Mouse (Mus musculus) midbrain, embryonic 13.5 days (tissue): ENCODE data around the gene 4933417A18Rik. TPM values are rescaled to one million over a fixed set of nuclear protein-coding genes. Genes with fewer than 3 reads are reported as not detected.
"Not testable (repeated sequence)": the region's sequence is repeated elsewhere in the genome, so short reads cannot be mapped to it uniquely, and the experiment has no call there.

Source experiments
- ATAC-seq: fragments of 200-750 bp; cut with Nextera tagmentation; 2 replicates; pipeline ENCODE4 v1.8.0; 2017; ENCODE audit warnings: mild to moderate bottlenecking, moderate TSS enrichment, moderate library complexity
- H3K27ac ChIP-seq: fragments of 300-500 bp; sonication (generic); 2 replicates; pipeline ENCODE4 v1.5.1; 2015; ENCODE audit warnings: inconsistent platforms, mild to moderate bottlenecking, moderate library complexity
- H3K27me3 ChIP-seq: fragments of 300-500 bp; sonication (generic); 2 replicates; pipeline ENCODE4 v1.6.1; 2015; ENCODE audit warnings: mild to moderate bottlenecking, inconsistent platforms
- H3K36me3 ChIP-seq: fragments of 300-500 bp; sonication (generic); 2 replicates; pipeline ENCODE4 v1.6.1; 2015; ENCODE audit warnings: mild to moderate bottlenecking, inconsistent platforms
- H3K4me1 ChIP-seq: fragments of 300-500 bp; sonication (generic); replicated peaks from 2 replicates; pipeline ENCODE4 v1.6.1; 2015; ENCODE audit warnings: inconsistent platforms
- H3K4me2 ChIP-seq: fragments of 300-500 bp; sonication (generic); replicated peaks from 2 replicates; pipeline ENCODE4 v1.6.1; 2015; ENCODE audit warnings: moderate library complexity, mild to moderate bottlenecking, inconsistent platforms
- H3K4me3 ChIP-seq: fragments of 300-500 bp; sonication (generic); replicated peaks from 2 replicates; pipeline ENCODE4 v1.5.1; 2015; ENCODE audit warnings: mild to moderate bottlenecking, inconsistent platforms
- H3K9ac ChIP-seq: fragments of 300-500 bp; sonication (generic); replicated peaks from 2 replicates; pipeline ENCODE4 v1.6.1; 2015; ENCODE audit warnings: mild to moderate bottlenecking, inconsistent platforms
- H3K9me3 ChIP-seq: fragments of 300-500 bp; sonication (generic); 2 replicates; pipeline ENCODE4 v1.6.1; 2016; ENCODE audit warnings: mild to moderate bottlenecking, inconsistent platforms
- WGBS: fragments of 180-500 bp; shearing (Covaris S2); methylation state at CpG from one replicate; pipeline ENCODE4 v1.1.7; 2015; 5-methylcytosine and 5-hydroxymethylcytosine counted together
- polyA plus RNA-seq: library from polyadenylated mRNA; unstranded; fragments of >200 nt; fragmentation: Nextera tagmentation; extraction: Ambion mirVana; gene quantifications from 2 replicates; pipeline ENCODE4 v1.2.1, GENCODE M21; 2015

The 4933417A18Rik gene
- polyA plus RNA-seq, 1 experiment from 2014 or later: not detected

- 89% methylated on average over 4 of the region's 4 CpGs for WGBS
- no peaks in the 10 kb centered on the region for H3K36me3 ChIP-seq
- no peaks in the 10 kb centered on the region for H3K27me3 ChIP-seq
- H3K4me1 ChIP-seq: no peaks in the 10 kb centered on the region
- no peaks in the 10 kb centered on the region for H3K9me3 ChIP-seq
- no peak overlapping the region for H3K4me2 ChIP-seq
- no peak overlapping the region for H3K27ac ChIP-seq
- no peak overlapping the region for H3K9ac ChIP-seq
- no peak for ATAC-seq
- no peak overlapping the region for H3K4me3 ChIP-seq
These were observed 32.7 kb downstream of the 4933417A18Rik start for GRCm38 (mm10) chr13:34956901-34957300.

- not testable (repeated sequence) for H3K36me3 ChIP-seq, H3K9me3 ChIP-seq, H3K4me3 ChIP-seq, H3K9ac ChIP-seq, H3K4me2 ChIP-seq, H3K4me1 ChIP-seq, ATAC-seq, H3K27ac ChIP-seq, H3K27me3 ChIP-seq
- 83% methylated on average over 3 of the region's 3 CpGs for WGBS
These were observed 33.9 kb downstream of the 4933417A18Rik start for GRCm38 (mm10) chr13:34958158-34958557.

- ATAC-seq: no peak
- H3K9me3 ChIP-seq: no peaks in the 10 kb centered on the region
- H3K27ac ChIP-seq: no peak overlapping the region
- H3K36me3 ChIP-seq: no peaks in the 10 kb centered on the region
- H3K9ac ChIP-seq: no peak overlapping the region
- 83% methylated on average over 4 of the region's 4 CpGs for WGBS
- H3K27me3 ChIP-seq: peaks cover 31% of the 10 kb centered on the region
- H3K4me1 ChIP-seq: peaks cover 15% of the 10 kb centered on the region
- H3K4me2 ChIP-seq: no peak overlapping the region
- no peak overlapping the region for H3K4me3 ChIP-seq
These were observed 37.0 kb downstream of the 4933417A18Rik start for GRCm38 (mm10) chr13:34960996-34961770.

- peak within 1 kb of the TSS; percentile 71 for H3K4me2 ChIP-seq
- H3K4me1 ChIP-seq: peaks cover 15% of the 10 kb centered on the region
- no peak within 1 kb of the TSS for H3K27ac ChIP-seq
- H3K36me3 ChIP-seq: no peaks in the 10 kb centered on the region
- peak; percentile 84 for ATAC-seq
- no peaks in the 10 kb centered on the region for H3K9me3 ChIP-seq
- H3K4me3 ChIP-seq: peak within 1 kb of the TSS; percentile 43
- H3K27me3 ChIP-seq: peaks cover 31% of the 10 kb centered on the region
- 2% methylated on average over 32 of the region's 32 CpGs for WGBS
- H3K9ac ChIP-seq: peak within 1 kb of the TSS; percentile 52; the same call in 1 of the 2 replicates
These were observed 39.5 kb downstream of the 4933417A18Rik start, which contains the start of gene Eci3 for GRCm38 (mm10) chr13:34963511-34964397. Eci3 (minus strand) TSS chr13:34963810.

- Histone ChIP-seq H3K4me3 (peak overlapping the region; percentile 43), H3K27ac (no peak overlapping the region), H3K36me3 (no peaks in the 10 kb centered on the region), H3K4me2 (peak overlapping the region; percentile 71), H3K9ac (0 out of 2 replicates have a peak overlapping the region, but pooled peaks have one; percentile 52), H3K27me3 (peaks cover 31% of the 10 kb centered on the region), H3K4me1 (peaks cover 15% of the 10 kb centered on the region), H3K9me3 (no peaks in the 10 kb centered on the region)
- WGBS: 6% methylated on average over 14 of the region's 14 CpGs
- no peak for ATAC-seq
These were observed 40.2 kb downstream of the 4933417A18Rik start for GRCm38 (mm10) chr13:34964419-34964818.

GRCm38 (mm10) chr13:34964866-34965265 is 40.7 kb downstream of the 4933417A18Rik start:
- no peaks in the 10 kb centered on the region for H3K36me3 ChIP-seq
- H3K9ac ChIP-seq: no peak overlapping the region
- no peak overlapping the region for H3K27ac ChIP-seq
- peaks cover 31% of the 10 kb centered on the region for H3K27me3 ChIP-seq
- no peaks in the 10 kb centered on the region for H3K9me3 ChIP-seq
- 5% methylated on average over 5 of the region's 5 CpGs for WGBS
- H3K4me2 ChIP-seq: peak overlapping the region; percentile 71
- H3K4me1 ChIP-seq: peaks cover 15% of the 10 kb centered on the region
- peak overlapping the region; percentile 43 for H3K4me3 ChIP-seq
- ATAC-seq: no peak

- H3K4me2 ChIP-seq, H3K36me3 ChIP-seq, H3K9me3 ChIP-seq, H3K4me3 ChIP-seq, H3K27ac ChIP-seq, H3K9ac ChIP-seq, ATAC-seq: not testable (repeated sequence)
- peaks cover 31% of the 10 kb centered on the region for H3K27me3 ChIP-seq
- H3K4me1 ChIP-seq: peaks cover 15% of the 10 kb centered on the region
- 73% methylated on average over 9 of the region's 9 CpGs for WGBS
These were observed 41.4 kb downstream of the 4933417A18Rik start for GRCm38 (mm10) chr13:34965647-34966046.

GRCm38 (mm10) chr13:34972456-34972855 is 48.2 kb downstream of the 4933417A18Rik start:
- H3K36me3 ChIP-seq: peaks cover 15% of the 10 kb centered on the region
- ATAC-seq, H3K9me3 ChIP-seq, H3K4me1 ChIP-seq, H3K9ac ChIP-seq, H3K4me3 ChIP-seq, H3K27ac ChIP-seq, H3K27me3 ChIP-seq, H3K4me2 ChIP-seq: not testable (repeated sequence)

GRCm38 (mm10) chr13:34973149-34973548 is 48.9 kb downstream of the 4933417A18Rik start:
- no peak for ATAC-seq
- H3K4me3 ChIP-seq: no peak overlapping the region
- WGBS: 29% methylated on average over 1 of the region's 1 CpGs
- H3K4me1 ChIP-seq: no peaks in the 10 kb centered on the region
- peaks cover 22% of the 10 kb centered on the region for H3K36me3 ChIP-seq
- no peaks in the 10 kb centered on the region for H3K27me3 ChIP-seq
- H3K9ac ChIP-seq: no peak overlapping the region
- no peaks in the 10 kb centered on the region for H3K9me3 ChIP-seq
- H3K4me2 ChIP-seq: no peak overlapping the region
- no peak overlapping the region for H3K27ac ChIP-seq

- WGBS: 53% methylated on average over 1 of the region's 1 CpGs
These were observed 49.6 kb downstream of the 4933417A18Rik start for GRCm38 (mm10) chr13:34973770-34974169.

GRCm38 (mm10) chr13:34976116-34976515 is 51.9 kb downstream of the 4933417A18Rik start:
- Histone ChIP-seq H3K27ac (no peak overlapping the region), H3K36me3 (peaks cover 50% of the 10 kb centered on the region), H3K4me1 (no peaks in the 10 kb centered on the region), H3K9me3 (no peaks in the 10 kb centered on the region), H3K27me3 (no peaks in the 10 kb centered on the region), H3K9ac (no peak overlapping the region), H3K4me2 (no peak overlapping the region), H3K4me3 (no peak overlapping the region)
- no peak for ATAC-seq
- 94% methylated on average over 4 of the region's 4 CpGs for WGBS

More at GRCm38 (mm10) chr13:34973770-34974169, 49.6 kb downstream of the 4933417A18Rik start:
- no peak overlapping the region for H3K27ac ChIP-seq
- H3K4me3 ChIP-seq: no peak overlapping the region
- no peaks in the 10 kb centered on the region for H3K9me3 ChIP-seq
- ATAC-seq: no peak
- H3K4me1 ChIP-seq: no peaks in the 10 kb centered on the region
- no peaks in the 10 kb centered on the region for H3K27me3 ChIP-seq
- H3K9ac ChIP-seq: no peak overlapping the region
- H3K36me3 ChIP-seq: peaks cover 28% of the 10 kb centered on the region
- no peak overlapping the region for H3K4me2 ChIP-seq

GRCm38 (mm10) chr13:34977410-34977809 is 53.2 kb downstream of the 4933417A18Rik start:
- Histone ChIP-seq H3K4me3 (no peak overlapping the region), H3K4me1 (no peaks in the 10 kb centered on the region), H3K27me3 (no peaks in the 10 kb centered on the region), H3K4me2 (no peak overlapping the region), H3K9ac (no peak overlapping the region), H3K36me3 (peaks cover 61% of the 10 kb centered on the region), H3K27ac (no peak overlapping the region), H3K9me3 (no peaks in the 10 kb centered on the region)
- 98% methylated on average over 3 of the region's 3 CpGs for WGBS
- ATAC-seq: no peak
